Mouse (Mus musculus): ENCODE data around the gene Abcc12. TPM values are rescaled to one million over a fixed set of nuclear protein-coding genes. Genes with fewer than 3 reads are reported as not detected.

Abcc12 gene
- 0.09 and 0.27 TPM in 2 replicates for polyA plus RNA-seq (2012; rRNA removed; ENCODE audit: low replicate concordance)

DNA sequence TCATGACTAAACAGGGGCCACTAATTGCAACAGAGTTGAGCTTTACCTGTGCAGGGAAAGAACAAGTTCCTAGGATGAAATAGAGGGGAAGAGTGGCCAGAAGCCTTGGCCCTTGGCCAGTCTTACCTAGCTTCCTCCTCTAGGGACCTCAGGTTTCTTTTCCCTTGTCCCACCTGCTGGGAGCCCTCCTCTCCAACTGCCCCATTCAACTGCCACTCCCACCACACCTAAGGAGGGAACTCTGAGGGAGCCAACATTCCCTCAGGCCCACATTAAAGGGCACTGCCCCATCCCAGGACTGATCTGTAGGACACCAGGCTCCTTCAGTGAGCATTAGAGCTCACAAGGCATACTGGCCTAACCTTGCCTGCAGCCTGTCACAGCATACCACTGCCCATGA is at the start of gene Abcc12:
Gene Abcc12 (minus strand): TSS at position 229 of the 400 bp plus-strand sequence.

DNA sequence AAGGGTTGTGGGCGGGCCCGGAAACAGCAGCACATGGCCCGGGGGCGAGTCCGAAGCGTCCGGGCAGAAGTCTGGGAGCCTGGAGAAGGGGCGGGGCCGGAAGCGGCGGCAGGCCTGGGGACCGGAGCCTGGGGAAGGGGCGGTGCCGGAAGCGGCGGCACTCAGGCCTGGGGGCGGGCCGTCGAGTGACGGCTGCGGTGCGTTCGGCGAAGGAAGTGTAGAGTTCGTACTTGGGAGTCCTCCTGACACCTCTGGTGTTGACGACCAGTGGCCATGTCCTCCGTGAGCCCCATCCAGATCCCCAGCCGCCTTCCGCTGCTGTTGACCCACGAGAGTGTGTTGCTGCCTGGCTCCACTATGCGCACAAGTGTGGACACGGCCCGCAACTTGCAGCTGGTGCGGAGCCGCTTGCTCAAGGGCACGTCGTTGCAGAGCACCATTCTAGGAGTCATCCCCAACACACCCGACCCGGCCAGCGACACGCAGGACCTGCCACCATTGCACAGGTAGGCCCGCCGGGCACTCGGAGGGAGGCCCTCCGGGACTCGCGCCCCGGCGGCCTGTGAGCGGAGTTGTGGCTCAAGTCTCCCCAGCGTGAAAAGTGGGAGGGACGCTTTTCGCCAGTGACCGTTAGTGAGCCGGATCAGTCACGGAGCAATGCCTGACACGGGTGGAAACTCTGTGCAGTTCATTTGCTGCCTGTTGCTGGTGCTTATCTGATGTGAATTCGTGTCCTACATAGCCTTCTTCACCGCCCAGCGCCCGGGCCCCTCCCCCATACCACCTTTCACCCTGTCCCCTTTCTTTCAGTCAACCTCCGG is 43.6 kb upstream of the Abcc12 start, which contains the start of gene Lonp2:
Gene Lonp2 (plus strand): TSS at position 133 of the 821 bp plus-strand sequence.

Other genes starting within 250 kb of the Abcc12 start
- 88.3 and 139 TPM in 2 replicates for gene Lonp2, start 43.4 kb upstream of the Abcc12 start, polyA plus RNA-seq (2012; rRNA removed; ENCODE audit: low replicate concordance)
- 2.2 and 7.3 TPM in 2 replicates for gene Gm10638, start 165.0 kb upstream of the Abcc12 start, polyA plus RNA-seq (2012; rRNA removed; ENCODE audit: low replicate concordance)
- 21.2 and 34.1 TPM in 2 replicates for gene Siah1a, start 165.2 kb upstream of the Abcc12 start, polyA plus RNA-seq (2012; rRNA removed; ENCODE audit: low replicate concordance)

Measured in subcutaneous adipose tissue, adult 2 months (tissue).